In the genomic region with DNA sequence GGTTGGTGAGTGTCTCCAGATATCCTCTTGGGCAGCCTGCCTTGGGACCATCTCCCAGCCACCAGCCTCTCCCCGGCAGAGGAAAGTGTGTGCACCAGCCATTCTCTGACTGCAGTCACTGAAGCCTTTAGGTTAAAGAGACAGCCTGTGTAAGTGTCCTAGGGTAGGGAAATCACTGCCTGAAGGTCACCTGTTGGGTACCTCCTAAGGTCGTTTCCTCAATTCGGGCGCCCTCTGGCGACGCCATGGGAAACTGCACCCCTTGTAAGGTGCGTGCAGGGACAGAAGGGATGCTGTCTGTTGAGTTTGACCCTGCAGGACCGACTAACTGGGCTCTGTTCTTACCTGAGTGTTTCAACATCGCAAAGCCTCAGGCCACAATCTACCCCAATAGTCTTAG, we compare ENCODE assay signal across 9 mouse cellular contexts.
DNase-seq lines count a peak whose midpoint lies in the region; ATAC-seq and TF ChIP-seq lines count a peak whose summit lies in the region.
"Had no signal": no experiment of that assay in that cellular context is flagged by ENCODE, and none has a peak within 500 bp of the region (broad histone marks: within the 10 kb centered on the region; RNA-seq: fewer than 3 reads in every experiment).

No protein-coding gene starts in this region.

- DNase-seq in adrenal gland, postnatal 14 days: peak; percentile 85
- peak; percentile 71 for DNase-seq in embryo, embryonic 9.5 days (ENCODE audit: extremely low spot score)
- peak; percentile 52 to 80 for DNase-seq in heart, adult 2 months
- peak; percentile 13 to 75 for DNase-seq in layer of hippocampus, adult 18-20 months (ENCODE audit: low spot score in 2 of 2)
- DNase-seq in lung, postnatal 10 days: peak; percentile 72
- DNase-seq in right cerebral cortex, postnatal 25 days: peak; percentile 50

- peak; percentile 57; the same call in 1 of the 2 replicates for TF ChIP-seq EP300 in heart, adult 2 months (IDR thresholded peaks at IDR 0.05; ENCODE audit: insufficient read depth, low read depth, low read length)

- TF ChIP-seq POLR2A in heart, adult 2 months (IDR thresholded peaks at IDR 0.05; ENCODE audit: insufficient read depth, low read depth, low read length): no peak

- H3K36me3 ChIP-seq in E14TG2a.4 (ENCODE audit: insufficient read depth, low read length): no peaks in the 10 kb centered on the region
- H3K36me3 ChIP-seq in heart, adult 2 months (ENCODE audit: control insufficient read depth, insufficient read depth, low read length): no peaks in the 10 kb centered on the region
- H3K36me3 ChIP-seq: liver, embryonic 15.5 days had no signal

- H3K27me3 ChIP-seq in E14TG2a.4 (ENCODE audit: insufficient read depth, low read length): peaks cover 5% of the 10 kb centered on the region
- no peaks in the 10 kb centered on the region for H3K27me3 ChIP-seq in heart, adult 2 months (ENCODE audit: control insufficient read depth, insufficient read depth, low read length)
- H3K27me3 ChIP-seq: liver, embryonic 15.5 days had no signal

- no peaks in the 10 kb centered on the region for H3K9me3 ChIP-seq in E14TG2a.4 (ENCODE audit: low read length)
- H3K9me3 ChIP-seq: liver, embryonic 15.5 days had no signal

- H3K9ac ChIP-seq in heart, adult 2 months (ENCODE audit: low read depth, low read length): no peak overlapping the region
- H3K9ac ChIP-seq: liver, embryonic 15.5 days had no signal

- H3K27ac ChIP-seq in heart, adult 2 months: no peak overlapping the region
- H3K27ac ChIP-seq: liver, embryonic 15.5 days had no signal

- H3K79me2 ChIP-seq in heart, adult 2 months (replicated peaks; ENCODE audit: control insufficient read depth, insufficient read depth, low read length): no peaks in the 10 kb centered on the region

- H3K4me1 ChIP-seq in E14TG2a.4 (replicated peaks; ENCODE audit: low read depth, low read length): peaks cover 3% of the 10 kb centered on the region
- no peaks in the 10 kb centered on the region for H3K4me1 ChIP-seq in heart, adult 2 months (ENCODE audit: control insufficient read depth, insufficient read depth, low read length)
- H3K4me1 ChIP-seq: liver, embryonic 15.5 days had no signal

- 13% methylated on average over 9 of the region's 9 CpGs for WGBS in heart, adult 2 months

- intact Hi-C loops in heart, adult 2 months (cut with DNase I): loop anchor here (1.0 to 10.0 kb wide), 4 partner anchors 180 to 557 kb away; no protein-coding TSS in a partner anchor

- peak; percentile 87 for TF ChIP-seq CTCF in E14TG2a.4 (conservative IDR thresholded peaks at IDR 0.05; ENCODE audit: low read length)
- TF ChIP-seq CTCF in heart, adult 2 months (IDR thresholded peaks at IDR 0.05): no peak; the same call in 1 of the 2 replicates

- ATAC-seq in erythroid progenitor cell, adult 5-6 weeks (replicated peaks; ENCODE audit: low FRiP score, poor library complexity, severe bottlenecking): no peak

- no peak overlapping the region for H3K4me3 ChIP-seq in E14TG2a.4 (replicated peaks; ENCODE audit: low read length)
- H3K4me3 ChIP-seq in heart, adult 2 months: no peak overlapping the region
- H3K4me3 ChIP-seq: liver, embryonic 15.5 days had no signal
